Mouse (Mus musculus): ENCODE measurements around the gene 4930452B06Rik.

GRCm38 (mm10) chr14:8405946-8406345 lies 260.1 kb downstream of the 4930452B06Rik start:
- TF ChIP-seq POLR2A (IDR thresholded peaks at IDR 0.05; ENCODE audit: borderline replicate concordance, insufficient read depth, low read length) = no peak
- TF ChIP-seq CTCF (IDR thresholded peaks at IDR 0.05; ENCODE audit: borderline replicate concordance, insufficient read depth, low read depth, low read length) = no peak

Measured in cerebellum, adult 2 months (tissue).